Mouse (Mus musculus): Measurements from ENCODE around the gene Zfp810.

Zfp810 gene

GRCm38 (mm10) chr9:22260092-22260422, 47.4 kb downstream of the Zfp810 start:
- no peak for DNase-seq (ENCODE audit: low spot score)

GRCm38 (mm10) chr9:22259184-22260091, 48.0 kb downstream of the Zfp810 start, which contains the start of gene Zfp599:
Zfp599 (minus strand) TSS chr9:22259895.
- peak; percentile 56 for DNase-seq (ENCODE audit: low spot score)

GRCm38 (mm10) chr9:22258784-22259183, 48.7 kb downstream of the Zfp810 start:
- DNase-seq (ENCODE audit: low spot score), result no peak

GRCm38 (mm10) chr9:22256579-22256978, 50.9 kb downstream of the Zfp810 start:
- DNase-seq (ENCODE audit: low spot score), result no peak

- no peak for DNase-seq (ENCODE audit: low spot score)
Measured at GRCm38 (mm10) chr9:22244242-22244641, 63.2 kb downstream of the Zfp810 start.

GRCm38 (mm10) chr9:22240001-22240400, 67.4 kb downstream of the Zfp810 start:
- DNase-seq (ENCODE audit: low spot score), result no peak

GRCm38 (mm10) chr9:22230556-22230955, 76.9 kb downstream of the Zfp810 start:
- no peak for DNase-seq (ENCODE audit: low spot score)

- DNase-seq (ENCODE audit: low spot score), result no peak
Measured at GRCm38 (mm10) chr9:22230061-22230460, 77.4 kb downstream of the Zfp810 start.

GRCm38 (mm10) chr9:22229386-22230026, 77.9 kb downstream of the Zfp810 start:
- no peak for DNase-seq (ENCODE audit: low spot score)

GRCm38 (mm10) chr9:22226846-22227245, 80.6 kb downstream of the Zfp810 start:
- no peak for DNase-seq (ENCODE audit: low spot score)
